Comparison of ENCODE assay signal across 18 mouse cellular contexts in the genomic region with DNA sequence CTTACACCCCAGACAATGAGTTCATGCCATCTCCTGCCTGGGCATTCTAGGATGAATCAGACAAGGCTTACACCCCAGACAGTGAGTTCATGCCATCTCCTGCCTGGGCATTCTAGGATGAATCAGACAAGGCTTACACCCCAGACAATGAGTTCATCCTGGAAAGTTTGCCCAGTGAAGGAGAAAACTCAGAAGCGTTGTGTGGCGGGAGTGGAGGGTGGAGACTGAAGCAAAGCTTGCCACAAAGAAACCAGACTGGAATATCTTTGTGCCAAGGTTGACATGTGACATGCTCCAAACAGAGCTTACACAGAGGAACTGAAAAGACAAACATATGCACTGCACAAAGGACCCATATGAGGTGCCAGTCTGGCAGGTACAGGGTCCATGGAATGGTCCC.
"Had no signal": no experiment of that assay in that cellular context is flagged by ENCODE, and none has a peak within 500 bp of the region (broad histone marks: within the 10 kb centered on the region; RNA-seq: fewer than 3 reads in every experiment).

No protein-coding gene starts in this region.

- H3K27ac ChIP-seq: midbrain, embryonic 10.5 days; midbrain, embryonic 12.5 days; neural tube, embryonic 13.5 days; neural tube, embryonic 15.5 days had no signal

- H3K4me2 ChIP-seq: lung, embryonic 14.5 days; midbrain, embryonic 12.5 days; neural tube, embryonic 13.5 days; neural tube, embryonic 15.5 days had no signal

- H3K36me3 ChIP-seq: midbrain, embryonic 10.5 days; midbrain, embryonic 12.5 days; neural tube, embryonic 13.5 days; neural tube, embryonic 15.5 days had no signal

- ATAC-seq: midbrain, embryonic 16.5 days had no signal

- DNase-seq: lung, adult 18-20 months; lung, embryonic 14.5 days; lung, postnatal 10 days; lung, postnatal 4 days; midbrain, embryonic 14.5 days; retina, postnatal 1 day; right cerebral cortex, adult 18-20 months; right cerebral cortex, postnatal 25 days; right cerebral cortex, postnatal 4 days; spleen, adult 18-20 months; thymus, adult 18-20 months; thymus, postnatal 25 days; thymus, postnatal 4 days had no signal

- H3K4me3 ChIP-seq: midbrain, embryonic 10.5 days; midbrain, embryonic 12.5 days; neural tube, embryonic 13.5 days; neural tube, embryonic 15.5 days had no signal

- H3K4me1 ChIP-seq: midbrain, embryonic 10.5 days; midbrain, embryonic 12.5 days; neural tube, embryonic 13.5 days; neural tube, embryonic 15.5 days had no signal

- H3K9me3 ChIP-seq: midbrain, embryonic 10.5 days; midbrain, embryonic 12.5 days; neural tube, embryonic 13.5 days; neural tube, embryonic 15.5 days had no signal

- H3K27me3 ChIP-seq: midbrain, embryonic 12.5 days; neural tube, embryonic 13.5 days; neural tube, embryonic 15.5 days had no signal

- H3K9ac ChIP-seq: lung, embryonic 14.5 days; midbrain, embryonic 12.5 days; neural tube, embryonic 13.5 days; neural tube, embryonic 15.5 days had no signal
